Mouse (Mus musculus): ENCODE results near the gene Apopt1. TPM values are rescaled to one million over a fixed set of nuclear protein-coding genes. Genes with fewer than 3 reads are reported as not detected.

The Apopt1 gene
- polyA plus RNA-seq, 1 experiment from 2014 or later = 57.8 TPM

GRCm38 (mm10) chr12:111687350-111688068 is 25.6 kb upstream of the Apopt1 start:
- peaks cover 32% of the 10 kb centered on the region for H3K4me1 ChIP-seq (replicated peaks; ENCODE audit: insufficient read depth, low read length)
- no peak overlapping the region for H3K4me3 ChIP-seq (replicated peaks; ENCODE audit: low read depth, low read length)
- peak; percentile 46 for ATAC-seq (replicated peaks; ENCODE audit: low FRiP score, low read depth)
- no peaks in the 10 kb centered on the region for H3K9me3 ChIP-seq (replicated peaks; ENCODE audit: low read length)
- 0 out of 2 replicates have a peak overlapping the region, but pooled peaks have one; percentile 27 for H3K9ac ChIP-seq (ENCODE audit: low read depth, low read length)
- no peak overlapping the region for H3K4me2 ChIP-seq (ENCODE audit: low read length)
- peak overlapping the region; percentile 68 for H3K27ac ChIP-seq
- peak; percentile 59 for DNase-seq (ENCODE audit: low spot score)
- H3K27me3 ChIP-seq (ENCODE audit: insufficient read depth, low read length) = no peaks in the 10 kb centered on the region
- H3K36me3 ChIP-seq (ENCODE audit: insufficient read depth, low read length) = 0 out of 2 replicates have a peak, but pooled peaks cover 3% of the 10 kb centered on the region
- WGBS = 20% methylated on average over 14 of the region's 14 CpGs
- TF ChIP-seq CTCF (IDR thresholded peaks at IDR 0.05; ENCODE audit: low read depth) = no peak

DNA sequence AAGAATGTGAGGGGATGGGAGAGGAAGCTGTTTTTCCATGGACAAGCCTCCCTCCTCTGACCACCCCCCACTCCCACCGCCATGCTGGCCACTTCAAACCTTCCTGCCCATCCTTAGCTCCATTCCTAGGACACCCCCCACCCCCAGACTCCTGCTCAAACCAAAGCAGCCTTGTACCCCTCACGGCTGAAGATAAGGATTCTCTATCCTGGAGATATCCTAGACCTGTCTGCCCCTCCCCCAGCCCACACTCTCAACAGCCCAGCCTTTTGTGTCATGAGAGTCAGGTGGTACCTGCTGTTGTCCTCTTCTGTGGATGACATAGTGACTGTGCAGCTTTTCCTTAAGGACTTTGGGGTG is 25.0 kb upstream of the Apopt1 start:
- ATAC-seq (replicated peaks; ENCODE audit: low FRiP score, low read depth) (no peak), DNase-seq (ENCODE audit: low spot score) (no peak)
- WGBS = 35% methylated on average over 2 of the region's 2 CpGs
- Histone ChIP-seq H3K4me1 (replicated peaks; ENCODE audit: insufficient read depth, low read length) (peaks cover 33% of the 10 kb centered on the region), H3K27ac (peak overlapping the region; percentile 68; the same call in 1 of the 2 replicates), H3K9ac (ENCODE audit: low read depth, low read length) (no peak overlapping the region), H3K27me3 (ENCODE audit: insufficient read depth, low read length) (no peaks in the 10 kb centered on the region), H3K9me3 (replicated peaks; ENCODE audit: low read length) (no peaks in the 10 kb centered on the region), H3K36me3 (ENCODE audit: insufficient read depth, low read length) (0 out of 2 replicates have a peak, but pooled peaks cover 3% of the 10 kb centered on the region), H3K4me2 (ENCODE audit: low read length) (no peak overlapping the region), H3K4me3 (replicated peaks; ENCODE audit: low read depth, low read length) (no peak overlapping the region)
- no peak for TF ChIP-seq CTCF (IDR thresholded peaks at IDR 0.05; ENCODE audit: low read depth)

- no peak for DNase-seq (ENCODE audit: low spot score)
- no peak overlapping the region for H3K9ac ChIP-seq (ENCODE audit: low read depth, low read length)
- H3K9me3 ChIP-seq (replicated peaks; ENCODE audit: low read length) = no peaks in the 10 kb centered on the region
- no peaks in the 10 kb centered on the region for H3K36me3 ChIP-seq (ENCODE audit: insufficient read depth, low read length)
- no peak for TF ChIP-seq CTCF (IDR thresholded peaks at IDR 0.05; ENCODE audit: low read depth)
- no peak overlapping the region for H3K4me3 ChIP-seq (replicated peaks; ENCODE audit: low read depth, low read length)
- no peak overlapping the region for H3K4me2 ChIP-seq (ENCODE audit: low read length)
- H3K4me1 ChIP-seq (replicated peaks; ENCODE audit: insufficient read depth, low read length) = peaks cover 44% of the 10 kb centered on the region
- WGBS = 69% methylated on average over 11 of the region's 11 CpGs
- ATAC-seq (replicated peaks; ENCODE audit: low FRiP score, low read depth) = no peak
- H3K27me3 ChIP-seq (ENCODE audit: insufficient read depth, low read length) = no peaks in the 10 kb centered on the region
- no peak overlapping the region for H3K27ac ChIP-seq
Measured at GRCm38 (mm10) chr12:111689426-111689825, 23.6 kb upstream of the Apopt1 start.

- WGBS = 17% methylated on average over 5 of the region's 5 CpGs
- 0 out of 2 replicates have a peak, but pooled peaks have one; percentile 15 for TF ChIP-seq CTCF (IDR thresholded peaks at IDR 0.05; ENCODE audit: low read depth)
- H3K4me3 ChIP-seq (replicated peaks; ENCODE audit: low read depth, low read length) = no peak overlapping the region
- H3K27ac ChIP-seq = peak overlapping the region; percentile 62; the same call in 1 of the 2 replicates
- H3K4me1 ChIP-seq (replicated peaks; ENCODE audit: insufficient read depth, low read length) = peaks cover 52% of the 10 kb centered on the region
- no peak overlapping the region for H3K4me2 ChIP-seq (ENCODE audit: low read length)
- no peaks in the 10 kb centered on the region for H3K27me3 ChIP-seq (ENCODE audit: insufficient read depth, low read length)
- H3K9me3 ChIP-seq (replicated peaks; ENCODE audit: low read length) = no peaks in the 10 kb centered on the region
- ATAC-seq (replicated peaks; ENCODE audit: low FRiP score, low read depth) = peak; percentile 41; the same call in 1 of the 2 replicates
- peak; percentile 80 for DNase-seq (ENCODE audit: low spot score)
- no peak overlapping the region for H3K9ac ChIP-seq (ENCODE audit: low read depth, low read length)
- no peaks in the 10 kb centered on the region for H3K36me3 ChIP-seq (ENCODE audit: insufficient read depth, low read length)
Measured at GRCm38 (mm10) chr12:111691346-111691872, 21.7 kb upstream of the Apopt1 start.

GRCm38 (mm10) chr12:111692899-111693298 is 20.2 kb upstream of the Apopt1 start:
- no peak for TF ChIP-seq CTCF (IDR thresholded peaks at IDR 0.05; ENCODE audit: low read depth)
- ATAC-seq (replicated peaks; ENCODE audit: low FRiP score, low read depth) (no peak), DNase-seq (ENCODE audit: low spot score) (peak; percentile 31)
- 78% methylated on average over 5 of the region's 5 CpGs for WGBS
- Histone ChIP-seq H3K4me1 (replicated peaks; ENCODE audit: insufficient read depth, low read length) (peaks cover 41% of the 10 kb centered on the region), H3K9me3 (replicated peaks; ENCODE audit: low read length) (no peaks in the 10 kb centered on the region), H3K4me2 (ENCODE audit: low read length) (no peak overlapping the region), H3K27ac (peak overlapping the region; percentile 81; the same call in 1 of the 2 replicates), H3K4me3 (replicated peaks; ENCODE audit: low read depth, low read length) (no peak overlapping the region), H3K27me3 (ENCODE audit: insufficient read depth, low read length) (no peaks in the 10 kb centered on the region), H3K9ac (ENCODE audit: low read depth, low read length) (no peak overlapping the region), H3K36me3 (ENCODE audit: insufficient read depth, low read length) (no peaks in the 10 kb centered on the region)

DNA sequence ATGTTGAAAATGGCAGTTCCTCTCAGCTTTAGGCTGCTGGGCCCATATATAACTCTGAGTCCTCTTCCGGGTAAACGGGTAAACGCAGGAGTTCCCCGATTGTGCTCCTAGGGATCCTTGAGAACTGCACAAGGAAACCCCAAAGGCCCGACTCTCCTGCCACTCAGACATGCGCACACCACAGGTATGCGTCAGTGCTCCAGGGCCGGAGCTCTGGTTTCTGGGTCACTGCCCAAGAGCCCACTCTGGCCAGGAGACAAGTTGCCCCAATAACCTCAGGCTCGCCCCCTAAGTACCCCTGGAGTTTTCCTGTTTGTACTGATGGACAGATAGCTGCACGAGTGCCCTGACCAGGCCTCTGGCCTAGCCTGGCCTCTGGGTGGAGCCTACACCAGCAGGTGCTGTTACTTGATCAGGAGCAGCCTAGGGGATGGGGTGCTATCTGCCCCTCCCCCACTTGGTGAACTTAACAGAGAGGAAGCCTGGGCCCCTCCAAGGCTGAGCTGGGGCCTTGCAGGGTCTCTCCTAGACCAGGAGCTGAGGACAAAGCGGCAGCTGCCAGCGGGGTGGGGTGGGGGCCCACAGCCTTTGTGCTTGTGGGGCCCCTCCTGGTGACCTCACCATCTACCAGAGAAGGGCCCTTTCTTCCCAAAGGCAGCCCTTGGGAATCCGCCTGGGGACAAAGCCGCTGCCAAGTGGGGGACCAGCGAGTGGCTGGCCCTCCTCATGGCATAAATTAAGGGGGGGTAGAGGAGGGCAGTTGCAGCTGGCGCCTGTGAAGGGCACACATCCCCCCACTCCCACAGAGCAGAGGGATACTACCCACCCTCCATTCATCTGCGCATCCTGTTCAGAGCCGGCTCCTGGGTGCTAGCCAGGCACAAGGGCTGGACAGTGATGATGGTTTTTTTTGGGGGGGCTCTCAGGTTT is 19.5 kb upstream of the Apopt1 start:
- Histone ChIP-seq H3K36me3 (ENCODE audit: insufficient read depth, low read length) (no peaks in the 10 kb centered on the region), H3K4me3 (replicated peaks; ENCODE audit: low read depth, low read length) (no peak overlapping the region), H3K9me3 (replicated peaks; ENCODE audit: low read length) (no peaks in the 10 kb centered on the region), H3K4me1 (replicated peaks; ENCODE audit: insufficient read depth, low read length) (peaks cover 36% of the 10 kb centered on the region), H3K27me3 (ENCODE audit: insufficient read depth, low read length) (no peaks in the 10 kb centered on the region), H3K27ac (peak overlapping the region; percentile 81), H3K9ac (ENCODE audit: low read depth, low read length) (peak overlapping the region; percentile 46; the same call in 1 of the 2 replicates), H3K4me2 (ENCODE audit: low read length) (peak overlapping the region; percentile 19; the same call in 1 of the 2 replicates)
- ATAC-seq (replicated peaks; ENCODE audit: low FRiP score, low read depth) = peak; percentile 29
- peak; percentile 44 for DNase-seq (ENCODE audit: low spot score)
- WGBS = 31% methylated on average over 18 of the region's 18 CpGs
- TF ChIP-seq CTCF (IDR thresholded peaks at IDR 0.05; ENCODE audit: low read depth) = no peak

Measured in kidney, postnatal 0 days (tissue).